Mouse (Mus musculus): ENCODE data around the gene Polr2g.

Gene Polr2g

GRCm38 (mm10) chr19:8818801-8819595 is 20.6 kb upstream of the Polr2g start, which contains the start of gene Ttc9c:
Ttc9c (minus strand) TSS chr19:8819333.
- peak; percentile 86 for ATAC-seq (ENCODE audit: insufficient number of reproducible peaks, low FRiP score, low TSS enrichment)

- ATAC-seq (ENCODE audit: insufficient number of reproducible peaks, low FRiP score, low TSS enrichment): no peak
Measured at GRCm38 (mm10) chr19:8818301-8818798, 20.0 kb upstream of the Polr2g start.

GRCm38 (mm10) chr19:8817001-8817400 is 18.6 kb upstream of the Polr2g start:
- ATAC-seq (ENCODE audit: insufficient number of reproducible peaks, low FRiP score, low TSS enrichment): no peak

DNA sequence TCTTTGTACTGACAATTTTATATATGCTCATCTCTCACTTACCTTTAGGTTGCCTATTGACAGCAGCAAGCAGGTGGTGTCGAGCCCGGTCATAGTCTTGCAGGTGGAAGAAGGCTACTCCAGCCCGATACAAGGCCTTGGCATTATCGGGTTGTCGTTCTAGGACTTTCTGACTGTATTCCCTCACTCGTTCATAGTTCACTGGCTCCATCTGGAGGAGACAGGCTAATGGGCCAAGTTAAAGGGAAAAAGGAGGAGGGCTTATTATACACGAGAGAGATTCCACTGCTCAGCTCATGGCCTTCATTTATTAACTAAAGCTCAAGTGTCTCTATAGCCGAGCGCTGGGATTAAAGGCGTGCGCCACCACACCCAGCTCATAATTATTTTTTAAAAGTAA is 17.4 kb upstream of the Polr2g start:
- ATAC-seq (ENCODE audit: insufficient number of reproducible peaks, low FRiP score, low TSS enrichment): no peak

DNA sequence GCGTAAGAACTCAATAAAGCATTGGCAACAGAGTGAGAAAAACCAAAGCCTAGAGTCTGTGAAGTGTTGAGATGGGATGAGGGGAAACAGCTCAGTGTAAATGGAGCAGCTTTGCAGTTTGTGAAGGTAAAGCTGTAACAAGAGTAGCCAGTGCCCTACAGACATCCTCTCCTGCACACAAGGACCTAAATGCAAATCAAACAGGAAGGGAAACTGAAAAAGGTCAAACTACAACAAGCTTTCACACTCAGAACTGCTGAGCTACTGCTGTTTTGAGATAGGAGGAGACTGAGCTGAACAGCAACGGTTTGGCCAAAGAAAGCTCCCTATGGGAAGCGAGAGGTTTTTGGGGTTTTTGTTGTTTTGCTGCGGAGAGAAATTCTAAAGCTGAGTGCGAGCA is 8.4 kb upstream of the Polr2g start:
- no peak for ATAC-seq (ENCODE audit: insufficient number of reproducible peaks, low FRiP score, low TSS enrichment)

DNA sequence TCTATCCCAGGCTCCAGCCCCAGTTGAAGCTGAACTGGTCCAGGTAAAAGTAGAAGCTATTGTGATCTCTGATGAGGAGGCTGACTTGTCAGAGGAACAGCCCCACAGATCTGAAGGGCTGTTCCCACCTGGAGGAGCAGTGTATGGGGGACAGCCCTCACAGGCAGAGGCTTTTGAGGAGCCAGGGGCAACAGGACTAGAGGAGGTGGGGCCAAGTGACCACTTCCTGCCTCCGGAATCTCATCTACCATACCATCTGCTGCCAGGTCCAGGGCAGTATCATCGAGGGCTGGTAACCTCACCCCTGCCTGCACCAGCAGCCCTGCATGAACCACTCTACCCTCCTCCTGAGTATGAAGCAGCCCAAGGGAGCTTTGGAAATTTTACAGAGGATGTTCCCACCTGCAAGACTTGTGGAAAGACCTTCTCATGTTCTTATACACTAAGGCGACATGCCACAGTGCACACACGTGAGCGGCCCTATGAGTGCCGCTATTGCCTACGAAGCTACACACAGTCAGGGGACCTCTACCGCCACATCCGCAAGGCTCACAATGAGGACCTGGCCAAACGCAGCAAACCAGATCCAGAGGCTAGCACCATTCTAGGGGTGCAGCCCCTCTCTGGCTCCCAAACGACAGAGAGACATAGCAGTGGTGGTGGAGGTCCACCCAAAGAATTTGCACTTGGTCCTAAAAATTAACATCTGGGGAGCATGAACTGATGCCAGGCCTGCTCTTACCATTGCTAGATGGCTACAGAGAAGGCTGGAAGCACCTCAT is 5.7 kb upstream of the Polr2g start:
- ATAC-seq (ENCODE audit: insufficient number of reproducible peaks, low FRiP score, low TSS enrichment): no peak

- no peak for ATAC-seq (ENCODE audit: insufficient number of reproducible peaks, low FRiP score, low TSS enrichment)
Measured at GRCm38 (mm10) chr19:8803204-8803780, 4.9 kb upstream of the Polr2g start.

DNA sequence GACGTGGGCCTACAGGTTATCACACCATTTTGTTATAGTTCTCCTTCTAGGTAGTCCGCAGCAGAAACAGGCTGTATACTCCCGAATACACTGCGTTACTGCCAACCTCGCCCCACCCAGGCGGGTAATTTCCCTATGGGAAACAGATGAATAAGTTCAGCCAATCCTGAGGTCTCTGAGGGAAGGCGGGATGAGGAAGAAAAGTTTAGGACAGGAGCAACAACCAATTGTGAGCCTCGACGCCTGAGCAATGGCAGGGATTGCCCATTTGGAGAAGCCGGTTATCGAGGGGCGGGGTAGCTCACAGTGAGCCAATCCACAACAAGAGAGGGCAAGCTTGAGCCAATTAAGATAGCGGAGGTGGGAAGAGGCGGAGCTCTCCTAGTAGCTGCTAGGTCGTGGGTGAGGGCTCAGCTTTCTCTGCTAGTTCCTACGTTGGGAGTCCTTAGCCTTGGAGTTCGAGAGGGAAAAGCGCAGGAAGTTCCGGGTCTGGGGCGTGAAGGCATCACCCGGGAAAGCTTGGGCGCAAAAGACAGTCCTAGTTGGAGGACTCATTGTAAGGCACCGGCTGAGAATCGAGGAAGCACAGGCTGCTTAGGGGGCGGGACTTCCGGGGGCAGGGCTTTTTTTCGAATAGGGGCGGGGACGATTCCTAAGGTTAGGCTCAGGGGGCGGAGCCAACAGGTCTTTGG is 3.9 kb upstream of the Polr2g start, which contains the start of gene Zbtb3:
Zbtb3 (plus strand) TSS at position 426 of the 692 bp plus-strand sequence.
- peak; percentile 95 for ATAC-seq (ENCODE audit: insufficient number of reproducible peaks, low FRiP score, low TSS enrichment)

GRCm38 (mm10) chr19:8798947-8799315 is 554 bp upstream of the Polr2g start:
- ATAC-seq (ENCODE audit: insufficient number of reproducible peaks, low FRiP score, low TSS enrichment): no peak

DNA sequence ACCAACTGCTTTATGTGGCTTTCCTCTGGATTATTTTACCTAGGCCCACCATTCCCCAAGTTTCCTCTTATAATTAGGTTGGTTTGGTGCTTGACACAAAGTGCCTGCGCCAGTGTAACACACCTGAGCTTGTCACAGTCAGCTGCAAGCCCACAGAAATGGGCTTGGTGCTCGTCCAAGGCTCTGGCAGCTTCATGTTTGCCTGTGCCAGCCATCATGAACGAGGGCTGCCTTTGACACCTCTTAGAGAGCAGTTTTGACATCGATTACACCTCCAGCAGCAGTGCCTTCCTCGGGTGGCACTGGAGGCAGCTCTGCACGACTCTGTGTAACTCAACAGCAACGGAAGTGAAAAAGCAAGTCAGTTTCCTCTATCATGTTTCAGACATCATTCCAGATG is 8.2 kb downstream of the Polr2g start:
- ATAC-seq (ENCODE audit: insufficient number of reproducible peaks, low FRiP score, low TSS enrichment): no peak

- no peak for ATAC-seq (ENCODE audit: insufficient number of reproducible peaks, low FRiP score, low TSS enrichment)
Measured at GRCm38 (mm10) chr19:8789171-8789570, 9.2 kb downstream of the Polr2g start.

GRCm38 (mm10) chr19:8788521-8788920 is 9.9 kb downstream of the Polr2g start:
- ATAC-seq (ENCODE audit: insufficient number of reproducible peaks, low FRiP score, low TSS enrichment): no peak

- peak; percentile 99 for ATAC-seq (ENCODE audit: insufficient number of reproducible peaks, low FRiP score, low TSS enrichment)
Measured at GRCm38 (mm10) chr19:8786008-8786781, 12.2 kb downstream of the Polr2g start, which contains the start of gene Taf6l. Taf6l (minus strand) TSS chr19:8786417.

- ATAC-seq (ENCODE audit: insufficient number of reproducible peaks, low FRiP score, low TSS enrichment): no peak
Measured at GRCm38 (mm10) chr19:8774951-8775421, 23.4 kb downstream of the Polr2g start.

DNA sequence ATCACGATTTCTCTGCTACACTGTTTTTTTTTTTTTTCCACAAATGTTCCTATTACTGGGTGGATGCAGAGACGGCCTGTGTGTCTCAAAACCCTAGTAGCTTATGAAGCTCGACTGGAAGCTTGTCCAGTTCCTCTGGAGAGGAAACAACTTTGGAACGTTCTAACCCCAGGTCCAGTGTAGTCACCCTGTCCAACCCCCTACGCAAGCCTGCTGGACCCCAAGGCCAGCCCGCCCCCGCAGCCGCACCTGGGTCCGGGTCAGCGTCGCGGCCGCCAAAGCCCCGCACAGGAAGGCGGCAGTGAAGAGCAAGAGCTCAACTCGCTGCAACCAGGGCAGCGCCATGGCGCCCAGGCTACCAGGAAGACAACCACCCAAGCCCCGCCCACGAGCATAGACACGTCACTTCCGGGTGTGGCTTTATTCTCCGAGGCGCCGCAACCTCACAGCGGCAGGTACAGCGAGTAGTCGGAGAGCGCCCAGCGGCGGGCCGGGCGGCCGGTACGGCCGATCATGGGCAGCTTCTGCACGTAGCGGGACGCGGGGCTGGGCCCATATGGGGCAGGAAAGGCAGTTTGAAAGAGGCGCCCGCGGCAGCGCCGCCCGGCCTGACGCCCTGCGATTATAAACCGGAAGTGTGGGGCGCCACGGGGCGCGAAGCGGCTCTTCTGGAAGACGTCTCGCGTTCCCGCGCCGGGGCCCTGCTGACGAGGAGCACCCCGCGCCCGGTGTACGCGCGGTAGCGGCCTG is 24.1 kb downstream of the Polr2g start, which contains the start of gene Tmem179b:
Tmem179b (minus strand) TSS at position 382 of the 750 bp plus-strand sequence.
- ATAC-seq (ENCODE audit: insufficient number of reproducible peaks, low FRiP score, low TSS enrichment): peak; percentile 86

- no peak for ATAC-seq (ENCODE audit: insufficient number of reproducible peaks, low FRiP score, low TSS enrichment)
Measured at GRCm38 (mm10) chr19:8773409-8773808, 25.0 kb downstream of the Polr2g start.

DNA sequence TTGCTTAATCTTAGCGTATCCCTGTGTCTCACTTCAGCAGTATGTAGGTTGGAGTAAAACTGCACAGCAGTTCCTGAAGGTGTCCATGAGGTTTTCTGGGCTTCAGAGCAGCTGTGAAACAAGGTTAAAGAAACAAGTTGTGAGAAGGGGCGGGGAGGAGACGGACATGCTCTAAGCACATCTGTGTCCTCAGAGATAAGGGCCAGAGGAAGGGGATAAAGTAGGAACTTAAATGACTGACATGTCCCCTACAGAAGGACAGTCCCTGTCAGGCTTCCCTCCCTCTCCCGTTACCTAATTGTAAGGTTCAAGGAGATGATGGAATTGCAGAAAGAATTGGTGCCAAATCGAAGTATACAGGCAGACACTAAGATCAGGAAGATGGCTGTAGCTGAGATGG is 25.4 kb downstream of the Polr2g start:
- no peak for ATAC-seq (ENCODE audit: insufficient number of reproducible peaks, low FRiP score, low TSS enrichment)

- peak; percentile 52; the same call in 1 of the 2 replicates for ATAC-seq (ENCODE audit: insufficient number of reproducible peaks, low FRiP score, low TSS enrichment)
Measured at GRCm38 (mm10) chr19:8770567-8771270, 27.7 kb downstream of the Polr2g start, which contains the start of gene Tmem223. Tmem223 (plus strand) TSS chr19:8770996.

Measured in cerebellum, adult (tissue).